Comparison of ENCODE assay signal across 9 mouse cellular contexts in the genomic region with DNA sequence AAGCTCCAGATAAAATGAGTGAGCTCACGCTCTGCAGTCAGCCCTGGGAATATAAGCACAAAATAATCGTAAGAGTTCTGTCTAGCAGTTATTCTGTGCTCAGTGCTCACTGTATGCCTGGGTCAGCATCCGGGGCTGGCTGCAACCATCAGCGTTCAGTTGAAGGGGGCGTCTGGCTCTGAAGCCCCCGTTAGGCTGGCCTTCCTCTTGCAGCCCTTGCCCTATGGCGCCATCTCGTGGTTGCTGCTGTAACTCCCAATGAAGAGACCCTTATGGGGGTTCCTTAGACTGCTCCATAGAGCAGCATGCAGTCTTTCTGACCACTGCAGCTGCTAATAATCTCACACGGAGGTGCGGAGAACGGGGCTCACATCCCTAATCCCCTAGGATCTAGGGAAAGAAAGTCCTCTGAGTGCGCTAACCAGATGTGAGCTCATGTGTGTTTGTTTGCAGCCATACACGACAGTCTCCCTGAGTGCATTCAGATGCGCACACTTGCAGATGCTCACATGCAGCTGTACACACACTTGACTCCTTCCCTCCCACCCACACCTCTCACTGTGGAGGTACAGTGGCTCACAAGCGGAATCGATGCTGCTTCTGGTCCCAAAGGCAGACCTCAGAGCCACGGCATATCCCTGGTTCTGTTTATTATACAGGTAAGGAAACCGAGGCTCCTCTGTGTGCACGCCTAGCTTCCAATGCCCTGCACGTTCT. TPM values are rescaled to one million over a fixed set of nuclear protein-coding genes. Genes with fewer than 3 reads are reported as not detected.
DNase-seq lines count a peak whose midpoint lies in the region; ATAC-seq and TF ChIP-seq lines count a peak whose summit lies in the region.
"Had no signal": no experiment of that assay in that cellular context is flagged by ENCODE, and none has a peak within 500 bp of the region (broad histone marks: within the 10 kb centered on the region; RNA-seq: fewer than 3 reads in every experiment).

No protein-coding gene starts in this region.

- H3K36me3 ChIP-seq in G1E (replicated peaks), result peaks cover 32% of the 10 kb centered on the region
- H3K36me3 ChIP-seq in forebrain, embryonic 16.5 days (ENCODE audit: control insufficient read depth, insufficient read depth), result peaks cover 11% of the 10 kb centered on the region
- no peaks in the 10 kb centered on the region for H3K36me3 ChIP-seq in lung, postnatal 0 days (ENCODE audit: insufficient read depth, low read length)

- DNase-seq in G1E (ENCODE audit: low spot score), result peak; percentile 34
- peak; percentile 63 for DNase-seq in c-Kit-positive CD71-negative TER-119-negative erythroid progenitor cells, embryonic 14.5 days (ENCODE audit: low read depth)
- DNase-seq in heart, postnatal 4 days, result peak; percentile 86
- DNase-seq in layer of hippocampus, adult 9-11 months, result peak; percentile 43
- peak; percentile 54 for DNase-seq in lung, postnatal 0 days (ENCODE audit: low spot score)
- DNase-seq in retina, postnatal 1 day, result peak; percentile 90
- peak; percentile 55 for DNase-seq in yolk sac, embryonic 10.5 days (ENCODE audit: low spot score)

- no peak for ATAC-seq in G1E (ENCODE audit: extremely low read depth, insufficient number of reproducible peaks, low FRiP score, poor library complexity, severe bottlenecking)
- peak; percentile 93 for ATAC-seq in forebrain, embryonic 16.5 days
- no peak for ATAC-seq in lung, postnatal 0 days

- H3K27me3 ChIP-seq in G1E (ENCODE audit: insufficient read depth, low read length), result peaks cover 24% of the 10 kb centered on the region
- no peaks in the 10 kb centered on the region; the same call in 1 of the 2 replicates for H3K27me3 ChIP-seq in forebrain, embryonic 16.5 days (replicated peaks; ENCODE audit: control insufficient read depth, insufficient read depth, low read length)
- H3K27me3 ChIP-seq in lung, postnatal 0 days (replicated peaks; ENCODE audit: insufficient read depth, low read length), result no peaks in the 10 kb centered on the region

- peaks cover 16% of the 10 kb centered on the region for H3K4me1 ChIP-seq in G1E (ENCODE audit: insufficient read depth, low read depth, low read length)
- peaks cover 4% of the 10 kb centered on the region; the same call in 1 of the 2 replicates for H3K4me1 ChIP-seq in forebrain, embryonic 16.5 days (replicated peaks; ENCODE audit: control insufficient read depth, insufficient read depth, low read length)
- H3K4me1 ChIP-seq in lung, postnatal 0 days (ENCODE audit: insufficient read depth, low read depth, low read length), result no peaks in the 10 kb centered on the region

- no peak for TF ChIP-seq EP300 in lung, postnatal 0 days (IDR thresholded peaks at IDR 0.05)

- H3K4me3 ChIP-seq in G1E (ENCODE audit: low read depth, low read length), result no peak overlapping the region
- no peak overlapping the region for H3K4me3 ChIP-seq in forebrain, embryonic 16.5 days (replicated peaks; ENCODE audit: low read length)
- no peak overlapping the region for H3K4me3 ChIP-seq in lung, postnatal 0 days (ENCODE audit: low read depth, low read length)
- H3K4me3 ChIP-seq: myocyte had no signal

- H3K9ac ChIP-seq in forebrain, embryonic 16.5 days (replicated peaks; ENCODE audit: low read depth, low read length), result 0 out of 2 replicates have a peak overlapping the region, but pooled peaks have one; percentile 35
- no peak overlapping the region for H3K9ac ChIP-seq in lung, postnatal 0 days (replicated peaks; ENCODE audit: low read depth)

- peak overlapping the region; percentile 43 for H3K4me2 ChIP-seq in forebrain, embryonic 16.5 days (ENCODE audit: low read length)
- H3K4me2 ChIP-seq in lung, postnatal 0 days (replicated peaks; ENCODE audit: low read depth, low read length), result no peak overlapping the region

- WGBS in forebrain, embryonic 16.5 days, result 35% methylated on average over 20 of the region's 20 CpGs
- 30% methylated on average over 20 of the region's 20 CpGs for WGBS in lung, postnatal 0 days

- no peak overlapping the region for H3K27ac ChIP-seq in forebrain, embryonic 16.5 days (ENCODE audit: low read length)
- H3K27ac ChIP-seq in lung, postnatal 0 days (ENCODE audit: low read length), result no peak overlapping the region

- no peaks in the 10 kb centered on the region for H3K9me3 ChIP-seq in G1E (replicated peaks)
- no peaks in the 10 kb centered on the region for H3K9me3 ChIP-seq in forebrain, embryonic 16.5 days (ENCODE audit: control insufficient read depth, low read length)
- H3K9me3 ChIP-seq in lung, postnatal 0 days (ENCODE audit: low read length), result no peaks in the 10 kb centered on the region

- peak; percentile 64 for TF ChIP-seq CTCF in G1E (IDR thresholded peaks at IDR 0.05; ENCODE audit: low read depth, low read length)
- peak; percentile 90 for TF ChIP-seq CTCF in lung, postnatal 0 days (IDR thresholded peaks at IDR 0.05)

RNA-seq across cellular contexts. Expression of a gene that starts 39.7 kb away (rescaled TPM):
- total RNA-seq in G1E (2014; fragmentation: Nextera tagmentation) (50.5 and 55.8 TPM in 2 replicates), G1E (2017) (81.0 and 98.9 TPM in 2 replicates)
- polyA plus RNA-seq in G1E (2012), result 149 and 198 TPM in 2 replicates
- 30.5 and 30.6 TPM in 2 replicates for polyA plus RNA-seq in forebrain, embryonic 16.5 days (2015; fragmentation: Nextera tagmentation; extraction: Ambion mirVana)
- total RNA-seq in heart, postnatal 4 days (2021), result 10 to 100 TPM; 19.9 to 23.6 TPM
- 14.9 and 15.4 TPM in 2 replicates for polyA plus RNA-seq in lung, postnatal 0 days (2015; fragmentation: Nextera tagmentation; extraction: Ambion mirVana)

Comparison
In these comparisons a context has a peak if more than half of its experiments do, and no peak if none do; other contexts are left out.
1. DNase-seq: peak in every context shown above with its lines; median percentile 90 in retina, postnatal 1 day; 86 in heart, postnatal 4 days; 63 in c-Kit-positive CD71-negative TER-119-negative erythroid progenitor cells, embryonic 14.5 days; 55 in yolk sac, embryonic 10.5 days; 54 in lung, postnatal 0 days; 43 in layer of hippocampus, adult 9-11 months; 34 in G1E.